Mouse (Mus musculus): ENCODE measurements around the gene Tnnc2. TPM values are rescaled to one million over a fixed set of nuclear protein-coding genes. Genes with fewer than 3 reads are reported as not detected.

Tnnc2 gene
- polyA plus RNA-seq (2012; rRNA removed), result 0.57 and 0.62 TPM in 2 replicates

- no peak for TF ChIP-seq POLR2A (IDR thresholded peaks at IDR 0.05; ENCODE audit: borderline replicate concordance, insufficient read depth, low read length)
- no peak for TF ChIP-seq CTCF (IDR thresholded peaks at IDR 0.05; ENCODE audit: borderline replicate concordance, insufficient read depth, low read depth, low read length)
- H3K4me3 ChIP-seq (replicated peaks; ENCODE audit: insufficient read depth, low read depth, low read length), result no peak within 1 kb of the TSS
- WGBS, result 75% methylated on average over 8 of the region's 8 CpGs
Observed at GRCm38 (mm10) chr2:164779481-164780086, at the start of gene Tnnc2. TSS of gene Tnnc2 (minus strand) at chr2:164779967.

GRCm38 (mm10) chr2:164829090-164829489, 49.3 kb upstream of the Tnnc2 start:
- Histone ChIP-seq H3K27me3 (ENCODE audit: control insufficient read depth, insufficient read depth, low read length) (no peaks in the 10 kb centered on the region), H3K27ac (ENCODE audit: insufficient read depth, low read length) (no peak overlapping the region), H3K4me3 (replicated peaks; ENCODE audit: insufficient read depth, low read depth, low read length) (no peak overlapping the region), H3K4me1 (ENCODE audit: control insufficient read depth, insufficient read depth, low read length) (peaks cover 10% of the 10 kb centered on the region)
- DNase-seq, result no peak
- WGBS, result 97% methylated on average over 1 of the region's 1 CpGs
- TF ChIP-seq CTCF (IDR thresholded peaks at IDR 0.05; ENCODE audit: borderline replicate concordance, insufficient read depth, low read depth, low read length) (no peak), POLR2A (IDR thresholded peaks at IDR 0.05; ENCODE audit: borderline replicate concordance, insufficient read depth, low read length) (no peak)

More at GRCm38 (mm10) chr2:164779481-164780086, at the start of gene Tnnc2:
- no peak within 1 kb of the TSS for H3K27ac ChIP-seq (ENCODE audit: insufficient read depth, low read length)
- H3K4me1 ChIP-seq (ENCODE audit: control insufficient read depth, insufficient read depth, low read length), result peaks cover 10% of the 10 kb centered on the region
- no peaks in the 10 kb centered on the region for H3K27me3 ChIP-seq (ENCODE audit: control insufficient read depth, insufficient read depth, low read length)
- no peak for DNase-seq

GRCm38 (mm10) chr2:164828437-164828836, 48.7 kb upstream of the Tnnc2 start, which contains the start of gene Spata25:
TSS of gene Spata25 (minus strand) at chr2:164828537.
- H3K4me1 ChIP-seq (ENCODE audit: control insufficient read depth, insufficient read depth, low read length), result peaks cover 14% of the 10 kb centered on the region
- no peak within 1 kb of the TSS for H3K4me3 ChIP-seq (replicated peaks; ENCODE audit: insufficient read depth, low read depth, low read length)
- no peaks in the 10 kb centered on the region for H3K27me3 ChIP-seq (ENCODE audit: control insufficient read depth, insufficient read depth, low read length)
- no peak for DNase-seq
- no peak within 1 kb of the TSS for H3K27ac ChIP-seq (ENCODE audit: insufficient read depth, low read length)
- 87% methylated on average over 6 of the region's 6 CpGs for WGBS
- TF ChIP-seq CTCF (IDR thresholded peaks at IDR 0.05; ENCODE audit: borderline replicate concordance, insufficient read depth, low read depth, low read length), result no peak
- TF ChIP-seq POLR2A (IDR thresholded peaks at IDR 0.05; ENCODE audit: borderline replicate concordance, insufficient read depth, low read length), result no peak

- no peak for TF ChIP-seq POLR2A (IDR thresholded peaks at IDR 0.05; ENCODE audit: borderline replicate concordance, insufficient read depth, low read length)
- no peak for TF ChIP-seq CTCF (IDR thresholded peaks at IDR 0.05; ENCODE audit: borderline replicate concordance, insufficient read depth, low read depth, low read length)
- DNase-seq, result no peak
- H3K27ac ChIP-seq (ENCODE audit: insufficient read depth, low read length), result no peak overlapping the region
- H3K4me3 ChIP-seq (replicated peaks; ENCODE audit: insufficient read depth, low read depth, low read length), result no peak overlapping the region
- WGBS, result 49% methylated on average over 16 of the region's 16 CpGs
- H3K4me1 ChIP-seq (ENCODE audit: control insufficient read depth, insufficient read depth, low read length), result peaks cover 11% of the 10 kb centered on the region
- no peaks in the 10 kb centered on the region for H3K27me3 ChIP-seq (ENCODE audit: control insufficient read depth, insufficient read depth, low read length)
Observed at GRCm38 (mm10) chr2:164827146-164827850, 47.5 kb upstream of the Tnnc2 start.

- Histone ChIP-seq H3K4me1 (ENCODE audit: control insufficient read depth, insufficient read depth, low read length) (peaks cover 20% of the 10 kb centered on the region), H3K27ac (ENCODE audit: insufficient read depth, low read length) (no peak overlapping the region), H3K27me3 (ENCODE audit: control insufficient read depth, insufficient read depth, low read length) (no peaks in the 10 kb centered on the region), H3K4me3 (replicated peaks; ENCODE audit: insufficient read depth, low read depth, low read length) (no peak overlapping the region)
- WGBS, result 82% methylated on average over 17 of the region's 17 CpGs
- DNase-seq, result no peak
- no peak for TF ChIP-seq POLR2A (IDR thresholded peaks at IDR 0.05; ENCODE audit: borderline replicate concordance, insufficient read depth, low read length)
- no peak for TF ChIP-seq CTCF (IDR thresholded peaks at IDR 0.05; ENCODE audit: borderline replicate concordance, insufficient read depth, low read depth, low read length)
Observed at GRCm38 (mm10) chr2:164825521-164825920, 45.8 kb upstream of the Tnnc2 start.

- peaks cover 20% of the 10 kb centered on the region for H3K4me1 ChIP-seq (ENCODE audit: control insufficient read depth, insufficient read depth, low read length)
- no peak for DNase-seq
- 92% methylated on average over 4 of the region's 4 CpGs for WGBS
- TF ChIP-seq POLR2A (IDR thresholded peaks at IDR 0.05; ENCODE audit: borderline replicate concordance, insufficient read depth, low read length), result no peak
- no peak for TF ChIP-seq CTCF (IDR thresholded peaks at IDR 0.05; ENCODE audit: borderline replicate concordance, insufficient read depth, low read depth, low read length)
- H3K27me3 ChIP-seq (ENCODE audit: control insufficient read depth, insufficient read depth, low read length), result no peaks in the 10 kb centered on the region
- H3K27ac ChIP-seq (ENCODE audit: insufficient read depth, low read length), result no peak overlapping the region
- peak overlapping the region; percentile 17 for H3K4me3 ChIP-seq (replicated peaks; ENCODE audit: insufficient read depth, low read depth, low read length)
Observed at GRCm38 (mm10) chr2:164823969-164824368, 44.2 kb upstream of the Tnnc2 start.

- 1% methylated on average over 10 of the region's 10 CpGs for WGBS
- Histone ChIP-seq H3K27me3 (ENCODE audit: control insufficient read depth, insufficient read depth, low read length) (no peaks in the 10 kb centered on the region), H3K4me3 (replicated peaks; ENCODE audit: insufficient read depth, low read depth, low read length) (peak overlapping the region; percentile 98), H3K27ac (ENCODE audit: insufficient read depth, low read length) (peak overlapping the region; percentile 86), H3K4me1 (ENCODE audit: control insufficient read depth, insufficient read depth, low read length) (peaks cover 20% of the 10 kb centered on the region)
- DNase-seq, result no peak
- TF ChIP-seq POLR2A (IDR thresholded peaks at IDR 0.05; ENCODE audit: borderline replicate concordance, insufficient read depth, low read length), result no peak
- no peak for TF ChIP-seq CTCF (IDR thresholded peaks at IDR 0.05; ENCODE audit: borderline replicate concordance, insufficient read depth, low read depth, low read length)
Observed at GRCm38 (mm10) chr2:164823181-164823585, 43.4 kb upstream of the Tnnc2 start.
